Mouse (Mus musculus) liver, adult 2 months (tissue): ENCODE results near the gene Klhdc10.

Experiments
- CTCF ChIP-seq: fragments of 200-500 bp; IDR thresholded peaks from 2 replicates; pipeline ENCODE4 v1.5.1; 2011; ENCODE audit warnings: low read depth, low read length, control low read depth
- POLR2A ChIP-seq: fragments of 200-500 bp; IDR thresholded peaks from 2 replicates; pipeline ENCODE4 v1.6.1; 2011; ENCODE audit warnings: low read length, control low read depth; ENCODE audit not compliant: insufficient read depth; ENCODE audit errors: extremely low read depth

- TF ChIP-seq CTCF: no peak
- TF ChIP-seq POLR2A: no peak
Observed at GRCm38 (mm10) chr6:30354760-30355159, 46.9 kb upstream of the Klhdc10 start.
